Mouse (Mus musculus) lung, embryonic 15.5 days (tissue): ENCODE data around the gene Plbd2. TPM values are rescaled to one million over a fixed set of nuclear protein-coding genes. Genes with fewer than 3 reads are reported as not detected.

ENCODE experiments used
- polyA plus RNA-seq: library from polyadenylated mRNA; unstranded; fragments of >200 nt; fragmentation: Nextera tagmentation; extraction: Ambion mirVana; gene quantifications from 2 replicates; pipeline ENCODE4 v1.2.1, GENCODE M21; 2015

Gene Plbd2
- polyA plus RNA-seq, 1 experiment from 2014 or later = 52.6 TPM

Other genes with a start within 250 kb of the Plbd2 start
- gene Lhx5, start 71.9 kb downstream of the Plbd2 start, polyA plus RNA-seq = 0.05 TPM in 1 of 2 replicates, not detected in the other
- gene Sdsl, start 30.8 kb downstream of the Plbd2 start, polyA plus RNA-seq = 7.3 and 7.6 TPM in 2 replicates
- gene Sds, start 27.1 kb downstream of the Plbd2 start, polyA plus RNA-seq = not detected in 2 replicates
- gene Slc8b1, start 7.5 kb upstream of the Plbd2 start, polyA plus RNA-seq = 6.6 and 6.7 TPM in 2 replicates
- gene Tpcn1, start 85.0 kb upstream of the Plbd2 start, polyA plus RNA-seq = 18.6 and 20.3 TPM in 2 replicates
- gene Iqcd, start 85.4 kb upstream of the Plbd2 start, polyA plus RNA-seq = 0.34 and 0.64 TPM in 2 replicates
- 11.1 and 11.6 TPM in 2 replicates for gene Rita1, start 109.0 kb upstream of the Plbd2 start, polyA plus RNA-seq
- gene Ddx54, start 109.1 kb upstream of the Plbd2 start, polyA plus RNA-seq = 37.8 and 41.1 TPM in 2 replicates
- 0.44 and 0.59 TPM in 2 replicates for gene Cfap73, start 130.6 kb upstream of the Plbd2 start, polyA plus RNA-seq
- gene Rasal1, start 145.2 kb upstream of the Plbd2 start, polyA plus RNA-seq = 0.05 and 0.27 TPM in 2 replicates
- gene Dtx1, start 208.3 kb upstream of the Plbd2 start, polyA plus RNA-seq = 2.5 and 3.8 TPM in 2 replicates
- gene Oas2, start 246.2 kb upstream of the Plbd2 start, polyA plus RNA-seq = 0.30 and 0.34 TPM in 2 replicates